Mouse (Mus musculus) erythroblast, embryonic 14.5 days (primary cell): ENCODE data around the gene Lamtor2.
A peak's percentile ranks its signal among the peaks of the same experiment; 100 is the strongest.

Source experiments
- GATA1 ChIP-seq: IDR thresholded peaks from 2 replicates; pipeline ENCODE4 v1.6.1; 2012; ENCODE audit warnings: low read length, inconsistent platforms, mixed read lengths
- TAL1 ChIP-seq: IDR thresholded peaks from 3 replicates; pipeline ENCODE4 v1.6.1; 2012; ENCODE audit warnings: low read length, inconsistent platforms, mixed read lengths

- TF ChIP-seq GATA1 (0 out of 2 replicates have a peak, but pooled peaks have one; percentile 27), TAL1 (no peak)
Measured at GRCm38 (mm10) chr3:88526157-88527131, 26.4 kb downstream of the Lamtor2 start.
